Mouse (Mus musculus): ENCODE measurements at regions not wholly inside any gene's neighbourhood (a gene's known extent, or its start where the extent isn't known, plus 50 kb on each side); places are given as distances from the start of the nearest gene placed in this dataset.

DNA sequence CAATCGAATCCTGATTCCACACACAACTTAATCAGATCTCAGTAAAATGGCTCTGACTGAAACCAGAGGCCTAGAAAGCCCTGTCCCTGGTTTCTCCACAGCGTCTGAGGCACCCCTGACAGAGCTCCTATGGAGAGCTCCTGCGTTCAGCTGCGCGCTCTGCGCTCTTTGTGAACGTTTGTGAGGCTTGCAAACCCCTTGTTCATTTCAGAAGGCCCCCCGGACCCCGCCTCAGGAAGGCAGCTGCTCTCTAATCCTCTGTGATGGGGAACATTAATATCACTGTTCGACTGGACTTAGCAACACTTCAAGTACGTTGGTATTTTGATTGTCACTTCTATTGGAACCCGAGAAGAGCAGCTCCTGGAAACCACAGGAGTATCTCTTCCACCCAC, 175.6 kb downstream of the 3100002H09Rik start:
- TF ChIP-seq CTCF (IDR thresholded peaks at IDR 0.05; ENCODE audit: control insufficient read depth, insufficient read depth, insufficient read length) (no peak), CEBPB (IDR thresholded peaks at IDR 0.05; ENCODE audit: low read depth) (no peak), USF1 (IDR thresholded peaks at IDR 0.05; ENCODE audit: low read depth) (no peak), MYOG (IDR thresholded peaks at IDR 0.05; ENCODE audit: control insufficient read depth, extremely low read depth, insufficient read length) (no peak)

All from C2C12 (cell line).